Mouse (Mus musculus): Measurements from ENCODE around the gene Gm49368.
"Not testable (repeated sequence)": the region's sequence is repeated elsewhere in the genome, so short reads cannot be mapped to it uniquely, and the experiment has no call there.

The Gm49368 gene

GRCm38 (mm10) chr7:128062456-128062855, at the start of gene Gm49368, which contains the start of gene Itgam:
Gene Gm49368 (plus strand): TSS chr7:128062683.
Gene Itgam (plus strand): TSS chr7:128062640.
- peak; percentile 18 to 35 for DNase-seq (ENCODE audit: low read depth in 2 of 2, low spot score in 2 of 2)

DNA sequence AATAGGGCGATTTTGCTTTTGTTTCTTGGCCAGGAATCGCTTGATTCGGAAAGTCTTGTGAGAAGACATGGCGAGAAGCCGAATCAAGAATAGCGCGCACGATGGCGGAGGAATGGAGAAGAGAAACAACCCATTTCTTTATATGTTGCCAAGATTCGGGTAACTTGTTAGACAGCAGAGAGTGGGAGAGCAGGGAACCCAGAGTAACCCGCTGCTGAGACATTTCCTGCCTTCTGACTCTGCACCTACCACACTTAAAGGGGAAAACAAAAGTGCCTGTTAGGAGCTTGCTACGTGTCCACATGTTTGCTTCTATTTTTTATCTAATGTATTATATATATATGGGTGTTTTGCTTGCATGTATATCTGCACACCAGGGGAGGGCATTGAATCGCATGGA, 49.4 kb upstream of the Gm49368 start:
- DNase-seq (ENCODE audit: low read depth in 2 of 2, low spot score in 2 of 2) = no peak

DNA sequence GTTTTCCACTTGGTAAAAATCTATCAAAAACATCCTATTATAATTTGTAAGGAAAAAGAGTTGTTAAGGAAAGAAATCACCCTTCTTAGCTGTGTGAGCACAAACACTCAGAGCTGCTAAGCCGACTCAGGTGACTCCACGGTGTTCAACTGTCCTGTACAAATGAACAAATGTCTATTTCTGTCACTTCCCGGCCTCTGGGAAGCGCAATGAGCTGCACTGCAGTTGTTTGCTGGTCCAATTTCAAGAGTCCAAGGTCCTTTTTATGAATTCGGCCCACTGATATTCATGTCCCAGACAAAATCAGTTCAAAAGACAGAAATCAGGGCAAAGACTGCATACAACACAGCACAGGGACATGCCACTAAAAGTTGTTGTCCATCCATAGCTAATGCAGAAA, 46.3 kb upstream of the Gm49368 start:
- not testable (repeated sequence) for DNase-seq (ENCODE audit: low read depth in 2 of 2, low spot score in 2 of 2)

DNA sequence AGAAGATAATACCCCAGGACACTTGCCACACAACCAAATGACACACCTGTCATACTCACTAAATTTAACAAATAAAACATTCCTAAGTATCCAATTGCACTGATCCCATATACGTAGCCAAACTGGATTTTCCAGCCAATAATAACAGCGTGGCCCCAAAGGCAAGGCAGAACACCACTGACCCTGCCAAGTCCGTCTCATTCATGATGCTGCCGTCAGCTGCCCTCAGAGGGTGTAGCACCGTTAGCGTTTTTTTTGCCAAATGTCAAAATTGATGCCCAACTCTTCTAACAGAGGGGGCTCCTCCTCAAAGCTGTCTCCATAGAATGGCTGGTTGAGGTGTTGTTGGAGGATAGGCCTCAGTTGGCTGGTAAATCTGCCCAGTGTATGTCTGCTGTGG, 45.8 kb upstream of the Gm49368 start:
- no peak for DNase-seq (ENCODE audit: low read depth in 2 of 2, low spot score in 2 of 2)

- DNase-seq (ENCODE audit: low read depth in 2 of 2, low spot score in 2 of 2) = no peak
Measured at GRCm38 (mm10) chr7:128018275-128018674, 44.2 kb upstream of the Gm49368 start.

DNA sequence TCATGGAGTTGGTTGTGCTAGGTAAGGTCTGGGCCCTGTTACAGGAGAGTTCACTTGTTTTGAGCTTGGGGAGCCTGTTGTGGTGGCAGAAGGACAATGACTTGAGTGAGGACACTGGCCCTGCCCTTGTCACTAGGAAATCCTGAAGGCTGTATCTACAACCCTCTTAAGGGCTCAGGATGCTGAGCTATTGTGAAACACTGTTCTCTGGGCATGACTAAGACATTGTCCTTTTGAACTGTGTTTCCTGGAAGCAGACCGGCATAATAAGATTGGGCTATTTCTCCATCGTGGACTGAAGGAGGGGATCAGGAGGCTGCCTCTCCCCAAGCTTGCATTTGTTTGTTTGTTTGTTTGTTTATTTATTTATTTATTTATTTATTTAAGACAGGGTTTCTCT, 43.3 kb upstream of the Gm49368 start:
- no peak for DNase-seq (ENCODE audit: low read depth in 2 of 2, low spot score in 2 of 2)

DNA sequence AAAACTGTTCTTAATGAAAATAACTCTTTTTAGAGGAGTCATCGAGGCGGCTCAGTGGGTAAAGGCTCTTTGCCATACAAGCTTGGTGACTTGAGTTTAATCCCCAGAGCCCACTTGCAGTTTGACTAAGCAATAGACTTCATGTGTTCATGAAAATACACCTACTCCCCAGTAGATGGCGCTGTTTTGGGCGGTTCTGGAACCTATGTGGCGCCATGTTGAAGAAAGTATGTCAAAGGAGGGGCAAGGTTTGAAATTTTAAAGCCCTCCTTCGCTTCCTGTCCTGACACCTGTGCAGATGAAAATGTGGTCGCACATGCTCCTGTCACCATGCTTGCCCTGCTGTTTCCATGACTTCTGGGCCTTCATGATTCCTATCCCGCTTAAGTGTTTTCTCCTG, 39.5 kb upstream of the Gm49368 start:
- peak; percentile 24 to 34 for DNase-seq (ENCODE audit: low read depth in 2 of 2, low spot score in 2 of 2)

- no peak for DNase-seq (ENCODE audit: low read depth in 2 of 2, low spot score in 2 of 2)
Measured at GRCm38 (mm10) chr7:128023565-128023964, 38.9 kb upstream of the Gm49368 start.

DNA sequence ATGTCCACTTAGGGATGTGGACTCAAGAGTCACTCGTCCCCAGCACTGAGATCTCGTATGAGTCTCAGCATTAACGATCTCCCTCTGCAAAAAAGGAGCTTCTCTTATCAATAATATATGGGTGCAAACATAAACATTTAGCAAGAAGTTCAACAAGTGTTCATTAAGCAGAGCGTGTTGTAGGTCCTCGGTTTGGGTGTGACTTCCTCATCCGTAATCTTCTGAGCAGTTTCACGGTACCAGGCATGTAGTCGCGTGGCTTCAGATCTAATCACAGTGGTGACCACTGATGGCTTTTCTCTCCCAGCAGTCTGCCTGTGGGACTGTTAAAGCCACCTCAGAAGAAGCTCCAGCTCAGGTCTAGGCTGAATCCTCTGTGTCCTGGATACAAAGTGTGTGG, 38.1 kb upstream of the Gm49368 start:
- DNase-seq (ENCODE audit: low read depth in 2 of 2, low spot score in 2 of 2) = no peak

GRCm38 (mm10) chr7:128024932-128025331, 37.6 kb upstream of the Gm49368 start:
- DNase-seq (ENCODE audit: low read depth in 2 of 2, low spot score in 2 of 2) = no peak

DNA sequence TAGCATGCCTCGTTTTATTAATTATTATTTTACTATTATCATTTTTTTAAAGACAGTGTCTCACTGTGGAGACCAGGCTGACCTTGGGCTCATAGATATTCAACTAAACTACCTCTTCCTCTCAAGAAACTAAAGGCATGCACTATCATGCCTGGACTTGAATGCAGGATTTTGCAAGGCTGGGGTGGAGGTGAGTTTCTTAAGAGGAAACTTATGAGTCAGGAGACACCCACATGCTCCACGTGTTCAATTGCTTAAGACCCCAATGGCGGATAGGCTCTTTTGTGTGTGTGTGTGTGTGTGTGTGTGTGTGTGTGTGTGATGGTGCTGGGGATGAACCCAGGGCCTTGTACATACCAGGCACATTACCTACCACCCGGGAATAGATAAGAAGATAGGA, 37.1 kb upstream of the Gm49368 start:
- no peak for DNase-seq (ENCODE audit: low read depth in 2 of 2, low spot score in 2 of 2)

GRCm38 (mm10) chr7:128031403-128031976, 31.0 kb upstream of the Gm49368 start:
- DNase-seq (ENCODE audit: low read depth in 2 of 2, low spot score in 2 of 2) = no peak

- no peak for DNase-seq (ENCODE audit: low read depth in 2 of 2, low spot score in 2 of 2)
Measured at GRCm38 (mm10) chr7:128032290-128032988, 30.0 kb upstream of the Gm49368 start.

- no peak for DNase-seq (ENCODE audit: low read depth in 2 of 2, low spot score in 2 of 2)
Measured at GRCm38 (mm10) chr7:128032989-128033293, 29.5 kb upstream of the Gm49368 start.

GRCm38 (mm10) chr7:128033616-128034015, 28.9 kb upstream of the Gm49368 start:
- DNase-seq (ENCODE audit: low read depth in 2 of 2, low spot score in 2 of 2) = no peak

- DNase-seq (ENCODE audit: low read depth in 2 of 2, low spot score in 2 of 2) = not testable (repeated sequence)
Measured at GRCm38 (mm10) chr7:128042161-128042820, 20.2 kb upstream of the Gm49368 start.

DNA sequence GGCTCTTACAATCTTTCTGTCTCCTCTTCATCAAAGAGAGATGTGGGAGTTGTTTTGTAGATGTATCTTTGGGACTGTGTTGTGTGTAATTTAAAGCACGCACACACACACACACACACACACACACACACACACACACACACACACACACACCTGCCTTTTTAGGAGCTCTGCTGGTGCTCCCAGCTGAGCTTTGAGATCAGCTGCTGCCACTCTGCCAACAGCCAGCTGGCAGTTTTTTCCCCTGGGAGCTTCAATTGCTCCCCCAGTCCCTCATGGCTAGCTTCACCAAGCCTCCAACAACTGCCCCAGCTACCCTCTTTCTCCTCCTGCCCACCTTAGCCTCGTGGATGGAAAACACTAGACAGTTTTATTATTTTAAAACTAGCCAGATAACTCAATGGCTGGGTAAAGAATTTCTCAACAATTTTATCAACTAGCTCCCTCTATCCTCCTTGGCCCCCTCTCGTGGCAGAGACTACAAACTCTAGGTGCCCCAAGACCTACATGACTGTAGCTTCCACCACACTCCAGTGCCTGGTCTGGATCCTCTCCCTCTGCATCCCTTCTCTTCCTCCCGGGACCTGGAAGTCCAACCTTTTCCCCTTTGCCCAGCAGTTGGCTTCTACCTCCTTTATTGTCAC, 18.2 kb upstream of the Gm49368 start:
- DNase-seq (ENCODE audit: low read depth in 2 of 2, low spot score in 2 of 2) = no peak

DNA sequence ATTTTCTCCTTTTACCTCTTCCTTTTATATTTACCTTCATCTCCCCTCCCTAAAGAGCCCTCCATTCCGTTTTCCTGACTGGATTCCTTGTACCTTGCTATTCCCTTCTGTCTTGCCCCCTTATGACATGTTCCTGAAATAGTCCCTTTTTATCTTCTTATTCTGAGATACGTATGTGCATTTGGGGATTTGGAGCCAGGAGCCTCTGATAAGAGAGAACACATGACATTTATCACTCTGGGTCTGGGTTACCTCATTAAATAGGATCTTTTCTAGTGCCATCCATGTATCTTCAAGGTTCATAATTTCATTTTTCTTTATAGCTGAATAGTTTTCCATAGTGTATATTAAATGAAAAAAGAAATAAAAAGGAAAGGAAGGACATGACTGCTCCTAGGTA, 16.8 kb upstream of the Gm49368 start:
- DNase-seq (ENCODE audit: low read depth in 2 of 2, low spot score in 2 of 2) = no peak

DNA sequence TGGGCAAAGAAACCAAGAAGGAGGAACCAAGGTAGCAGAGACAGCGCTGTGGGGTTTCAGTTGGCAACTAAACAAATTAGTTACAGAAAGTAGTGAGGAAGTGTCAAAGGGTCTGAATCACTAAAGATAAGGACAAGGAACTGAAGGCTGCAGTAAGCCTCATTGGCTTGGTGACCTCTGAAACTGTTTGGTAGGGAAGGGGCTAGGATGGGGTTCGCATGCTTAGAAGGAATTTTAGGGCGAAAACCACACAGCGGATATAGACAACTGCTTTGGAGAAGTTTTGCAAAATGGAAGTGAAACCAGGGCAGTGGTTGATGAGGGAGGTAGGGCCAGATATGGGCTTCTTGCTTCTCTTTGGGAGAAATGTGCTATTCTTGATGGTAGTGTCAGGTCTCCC, 13.7 kb upstream of the Gm49368 start:
- DNase-seq (ENCODE audit: low read depth in 2 of 2, low spot score in 2 of 2) = no peak

GRCm38 (mm10) chr7:128049254-128049653, 13.2 kb upstream of the Gm49368 start:
- no peak for DNase-seq (ENCODE audit: low read depth in 2 of 2, low spot score in 2 of 2)

DNA sequence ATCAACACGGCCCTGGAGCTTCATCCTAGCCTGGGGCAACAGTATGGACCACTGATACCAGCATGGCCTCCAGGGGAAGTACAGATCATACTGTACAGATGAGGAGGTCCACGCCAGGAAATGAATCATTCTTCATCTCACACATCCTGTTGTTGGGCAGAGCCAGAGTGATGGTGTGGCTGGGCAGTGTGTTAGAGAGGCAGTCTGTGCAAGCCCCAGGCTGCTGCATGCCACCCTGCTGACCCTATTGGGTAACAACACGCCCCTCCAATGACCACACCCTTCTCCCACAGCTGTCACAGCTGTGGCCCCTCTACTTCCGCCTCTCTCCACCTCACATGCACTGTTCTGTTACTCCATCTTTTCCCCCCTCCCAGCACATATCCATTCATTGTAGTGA, 11.7 kb upstream of the Gm49368 start:
- DNase-seq (ENCODE audit: low read depth in 2 of 2, low spot score in 2 of 2) = no peak

DNA sequence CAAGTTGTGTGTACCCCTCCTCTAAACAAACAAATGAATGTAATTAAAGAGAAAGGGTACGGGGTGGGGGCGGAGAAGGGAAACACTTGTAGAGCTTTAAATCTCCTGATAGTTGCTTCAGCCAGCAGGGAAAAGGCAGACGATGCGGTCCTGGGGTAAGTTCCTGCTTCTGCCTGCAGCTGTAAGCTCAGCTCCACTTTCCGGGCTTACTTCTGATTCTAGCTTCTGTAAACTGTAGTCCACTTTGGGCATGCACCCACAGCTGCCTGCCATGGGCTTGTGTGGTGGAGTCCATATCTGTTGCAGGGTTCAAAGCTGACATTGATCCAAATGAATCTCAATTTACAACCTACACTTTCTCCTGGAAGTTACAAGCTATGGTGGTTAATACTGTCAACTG, 9.4 kb upstream of the Gm49368 start:
- DNase-seq (ENCODE audit: low read depth in 2 of 2, low spot score in 2 of 2) = no peak
